7 mouse cellular contexts compared by ENCODE assay signal in genomic region chr8:84689091-84689915, GRCm38 (mm10). TPM values are rescaled to one million over a fixed set of nuclear protein-coding genes. Genes with fewer than 3 reads are reported as not detected.
DNase-seq lines count a peak whose midpoint lies in the region; ATAC-seq and TF ChIP-seq lines count a peak whose summit lies in the region.

No protein-coding gene starts in this region.

- peaks cover 16% of the 10 kb centered on the region for H3K4me1 ChIP-seq in intestine, postnatal 0 days (replicated peaks; ENCODE audit: control insufficient read depth, insufficient read depth, low read length)
- H3K4me1 ChIP-seq in midbrain, embryonic 10.5 days, result peaks cover 52% of the 10 kb centered on the region

- intact Hi-C loops in gastrocnemius, postnatal 36 days (cut with DNase I), result no loop called here
- intact Hi-C loops in left cerebral cortex, postnatal 36 days (cut with DNase I), result no loop called here

- peak; percentile 42 for TF ChIP-seq CTCF in intestine, postnatal 0 days (IDR thresholded peaks at IDR 0.05; ENCODE audit: low read depth)

- peaks cover 15% of the 10 kb centered on the region; the same call in 1 of the 2 replicates for H3K36me3 ChIP-seq in intestine, postnatal 0 days (ENCODE audit: control insufficient read depth, insufficient read depth)
- peaks cover 53% of the 10 kb centered on the region for H3K36me3 ChIP-seq in midbrain, embryonic 10.5 days

- H3K9ac ChIP-seq in intestine, postnatal 0 days (ENCODE audit: low read depth, low read length), result peak overlapping the region; percentile 79

- H3K4me2 ChIP-seq in intestine, postnatal 0 days (replicated peaks; ENCODE audit: low read depth), result peak overlapping the region; percentile 89

- H3K27me3 ChIP-seq in intestine, postnatal 0 days (replicated peaks; ENCODE audit: control insufficient read depth, insufficient read depth, low read length), result no peaks in the 10 kb centered on the region
- H3K27me3 ChIP-seq in midbrain, embryonic 10.5 days (ENCODE audit: low read depth, poor library complexity, severe bottlenecking), result no peaks in the 10 kb centered on the region

- no peaks in the 10 kb centered on the region for H3K9me3 ChIP-seq in intestine, postnatal 0 days (ENCODE audit: control insufficient read depth)
- no peaks in the 10 kb centered on the region for H3K9me3 ChIP-seq in midbrain, embryonic 10.5 days (replicated peaks)

- ATAC-seq in intestine, postnatal 0 days, result peak; percentile 83

- under 1% methylated on average over 46 of the region's 47 CpGs for WGBS in intestine, postnatal 0 days
- WGBS in midbrain, embryonic 10.5 days, result under 1% methylated on average over 47 of the region's 47 CpGs

- H3K27ac ChIP-seq in intestine, postnatal 0 days (ENCODE audit: low read depth, low read length), result peak overlapping the region; percentile 61
- peak overlapping the region; percentile 86 for H3K27ac ChIP-seq in midbrain, embryonic 10.5 days (replicated peaks)

- DNase-seq in adrenal gland, adult 2 months, result peak; percentile 95
- DNase-seq in embryo, embryonic 11 days, result peak; percentile 93
- peak; percentile 67 to 82 for DNase-seq in gastrocnemius, postnatal 36 days
- peak; percentile 91 to 94 for DNase-seq in left cerebral cortex, postnatal 36 days (ENCODE audit: low spot score in 2 of 2)
- peak; percentile 88 for DNase-seq in midbrain, embryonic 10.5 days (ENCODE audit: low spot score)
- peak; percentile 82 for DNase-seq in right cerebral cortex, postnatal 4 days

- H3K4me3 ChIP-seq in intestine, postnatal 0 days (ENCODE audit: low read depth, low read length), result peak overlapping the region; percentile 79
- H3K4me3 ChIP-seq in midbrain, embryonic 10.5 days, result peak overlapping the region; percentile 100

RNA-seq across cellular contexts. Expression of gene Nacc1, which starts 1.6 kb away (rescaled TPM):
- total RNA-seq in adrenal gland, adult 2 months (2021), result 10 to 100 TPM; 78.4 to 80.7 TPM
- polyA plus RNA-seq in adrenal gland, adult 2 months (2012; rRNA removed), result 98.7 and 120 TPM in 2 replicates
- total RNA-seq in gastrocnemius, postnatal 36 days (2021), result 10 to 100 TPM; 18.1 to 20.1 TPM
- 9.3 and 9.8 TPM in 2 replicates for polyA plus RNA-seq in intestine, postnatal 0 days (2015; fragmentation: Nextera tagmentation; extraction: Ambion mirVana)
- 10 to 100 TPM; 94.2 to 99.7 TPM for total RNA-seq in left cerebral cortex, postnatal 36 days (2021)
- polyA plus RNA-seq in midbrain, embryonic 10.5 days (2016; fragmentation: Nextera tagmentation; extraction: Ambion mirVana), result 24.8 and 26.3 TPM in 2 replicates

RNA-seq across cellular contexts. Expression of gene Trmt1, which starts 3.2 kb away (rescaled TPM):
- 10 to 100 TPM; 57.0 to 68.5 TPM for total RNA-seq in adrenal gland, adult 2 months (2021)
- polyA plus RNA-seq in adrenal gland, adult 2 months (2012; rRNA removed), result 150 and 160 TPM in 2 replicates
- 10 to 100 TPM; 39.8 to 43.3 TPM for total RNA-seq in gastrocnemius, postnatal 36 days (2021)
- 22.3 and 23.7 TPM in 2 replicates for polyA plus RNA-seq in intestine, postnatal 0 days (2015; fragmentation: Nextera tagmentation; extraction: Ambion mirVana)
- total RNA-seq in left cerebral cortex, postnatal 36 days (2021), result 100 to 1,000 TPM in 1 of 2 experiments, 10 to 100 TPM in 1; 84.5 to 124 TPM
- 56.4 and 58.1 TPM in 2 replicates for polyA plus RNA-seq in midbrain, embryonic 10.5 days (2016; fragmentation: Nextera tagmentation; extraction: Ambion mirVana)

RNA-seq across cellular contexts. Expression of gene Lyl1, which starts 12.0 kb away (rescaled TPM):
- 1 to 10 TPM; 2.7 to 4.4 TPM for total RNA-seq in adrenal gland, adult 2 months (2021)
- polyA plus RNA-seq in adrenal gland, adult 2 months (2012; rRNA removed), result 8.2 and 10.9 TPM in 2 replicates
- 1 to 10 TPM in 1 of 2 experiments, under 1 TPM in 1; 0.96 to 1.4 TPM for total RNA-seq in gastrocnemius, postnatal 36 days (2021)
- 3.5 and 3.9 TPM in 2 replicates for polyA plus RNA-seq in intestine, postnatal 0 days (2015; fragmentation: Nextera tagmentation; extraction: Ambion mirVana)
- total RNA-seq in left cerebral cortex, postnatal 36 days (2021), result 1 to 10 TPM; 2.4 to 3.4 TPM
- 4.8 and 5.8 TPM in 2 replicates for polyA plus RNA-seq in midbrain, embryonic 10.5 days (2016; fragmentation: Nextera tagmentation; extraction: Ambion mirVana)

RNA-seq across cellular contexts. Expression of gene Ier2, which starts 26.7 kb away (rescaled TPM):
- 10 to 100 TPM; 24.9 to 34.8 TPM for total RNA-seq in adrenal gland, adult 2 months (2021)
- polyA plus RNA-seq in adrenal gland, adult 2 months (2012; rRNA removed), result 13.7 and 27.0 TPM in 2 replicates
- total RNA-seq in gastrocnemius, postnatal 36 days (2021), result 1 to 10 TPM; 5.6 to 9.3 TPM
- polyA plus RNA-seq in intestine, postnatal 0 days (2015; fragmentation: Nextera tagmentation; extraction: Ambion mirVana), result 77.3 and 79.4 TPM in 2 replicates
- 10 to 100 TPM in 1 of 2 experiments, 1 to 10 TPM in 1; 5.6 to 27.6 TPM for total RNA-seq in left cerebral cortex, postnatal 36 days (2021)
- 63.6 and 78.2 TPM in 2 replicates for polyA plus RNA-seq in midbrain, embryonic 10.5 days (2016; fragmentation: Nextera tagmentation; extraction: Ambion mirVana)

RNA-seq across cellular contexts. Expression of gene G430095P16Rik, which starts 33.5 kb away (rescaled TPM):
- total RNA-seq in adrenal gland, adult 2 months (2021), result under 1 TPM in 1 of 2 experiments, not detected in 1; 0.59 TPM
- 0.26 and 0.76 TPM in 2 replicates for polyA plus RNA-seq in adrenal gland, adult 2 months (2012; rRNA removed)
- total RNA-seq in gastrocnemius, postnatal 36 days (2021), result 1 to 10 TPM in 1 of 2 experiments, not detected in 1; 1.0 TPM
- 1.0 and 1.5 TPM in 2 replicates for polyA plus RNA-seq in intestine, postnatal 0 days (2015; fragmentation: Nextera tagmentation; extraction: Ambion mirVana)
- not detected for total RNA-seq in left cerebral cortex, postnatal 36 days (2021)
- polyA plus RNA-seq in midbrain, embryonic 10.5 days (2016; fragmentation: Nextera tagmentation; extraction: Ambion mirVana), result 1.1 and 1.4 TPM in 2 replicates

Comparison
In these comparisons a context has a peak if more than half of its experiments do, and no peak if none do; other contexts are left out.
1. Peak in every context shown above with its lines: DNase-seq, ATAC-seq, H3K4me3 ChIP-seq and H3K27ac ChIP-seq.